22 mouse cellular contexts compared by ENCODE assay signal in genomic region chr3:107873335-107874251, GRCm38 (mm10). TPM values are rescaled to one million over a fixed set of nuclear protein-coding genes. Genes with fewer than 3 reads are reported as not detected.
A peak's percentile ranks its signal among the peaks of the same experiment; 100 is the strongest.
DNase-seq lines count a peak whose midpoint lies in the region; ATAC-seq and TF ChIP-seq lines count a peak whose summit lies in the region.
"Had no signal": no experiment of that assay in that cellular context is flagged by ENCODE, and none has a peak within 500 bp of the region (broad histone marks: within the 10 kb centered on the region; RNA-seq: fewer than 3 reads in every experiment).

No protein-coding gene starts in this region.

- no peak for TF ChIP-seq CTCF in stomach, postnatal 0 days (IDR thresholded peaks at IDR 0.05; ENCODE audit: low read depth)

- peaks cover 8% of the 10 kb centered on the region; the same call in 1 of the 2 replicates for H3K4me1 ChIP-seq in kidney, embryonic 16.5 days (ENCODE audit: insufficient read depth, low read length)
- no peaks in the 10 kb centered on the region for H3K4me1 ChIP-seq in stomach, postnatal 0 days (replicated peaks; ENCODE audit: control insufficient read depth, insufficient read depth)

- H3K36me3 ChIP-seq in kidney, embryonic 16.5 days (ENCODE audit: insufficient read depth, low read length), result no peaks in the 10 kb centered on the region
- H3K36me3 ChIP-seq in stomach, postnatal 0 days (ENCODE audit: control insufficient read depth, insufficient read depth, low read length), result no peaks in the 10 kb centered on the region
- H3K36me3 ChIP-seq: heart, embryonic 10.5 days; midbrain, embryonic 12.5 days had no signal

- H3K27ac ChIP-seq in kidney, embryonic 16.5 days (ENCODE audit: low read length), result no peak overlapping the region
- H3K27ac ChIP-seq in stomach, postnatal 0 days (replicated peaks), result peak overlapping the region; percentile 40; the same call in 1 of the 2 replicates
- H3K27ac ChIP-seq: heart, embryonic 10.5 days; midbrain, embryonic 12.5 days had no signal

- no peak for ATAC-seq in kidney, embryonic 16.5 days (ENCODE audit: low FRiP score, low TSS enrichment)
- ATAC-seq in stomach, postnatal 0 days (ENCODE audit: low FRiP score, low TSS enrichment), result peak; percentile 44
- ATAC-seq in erythroid progenitor cell, adult 5-6 weeks (replicated peaks; ENCODE audit: low FRiP score, poor library complexity, severe bottlenecking), result no peak
- ATAC-seq: forebrain, postnatal 0 days; inflammation-experienced regulatory T-cells, adult 6 months had no signal

- H3K9me3 ChIP-seq in kidney, embryonic 16.5 days (ENCODE audit: low read length), result no peaks in the 10 kb centered on the region
- no peaks in the 10 kb centered on the region for H3K9me3 ChIP-seq in stomach, postnatal 0 days (ENCODE audit: control insufficient read depth, low read length)
- H3K9me3 ChIP-seq: heart, embryonic 10.5 days; midbrain, embryonic 12.5 days had no signal

- no peaks in the 10 kb centered on the region for H3K27me3 ChIP-seq in kidney, embryonic 16.5 days (ENCODE audit: insufficient read depth, low read length)
- no peaks in the 10 kb centered on the region for H3K27me3 ChIP-seq in stomach, postnatal 0 days (ENCODE audit: control insufficient read depth, insufficient read depth, low read length)
- H3K27me3 ChIP-seq: midbrain, embryonic 12.5 days had no signal

- H3K4me3 ChIP-seq in kidney, embryonic 16.5 days (ENCODE audit: low read length), result no peak overlapping the region
- H3K4me3 ChIP-seq in stomach, postnatal 0 days (ENCODE audit: low read depth, low read length), result no peak overlapping the region
- H3K4me3 ChIP-seq: heart, embryonic 10.5 days; midbrain, embryonic 12.5 days had no signal

- DNase-seq in kidney, adult 11 months, result peak; percentile 86
- peak; percentile 26 for DNase-seq in right cerebral cortex, adult 18-20 months
- DNase-seq in right cerebral cortex, postnatal 10 days (ENCODE audit: low spot score in 2 of 2), result no peak
- peak; percentile 38 for DNase-seq in kidney, postnatal 10 days
- DNase-seq in stomach, postnatal 0 days (ENCODE audit: low spot score), result peak; percentile 72
- DNase-seq in left cerebral cortex, adult 11 months (ENCODE audit: low spot score), result no peak
- DNase-seq: adrenal gland, postnatal 25 days; cerebellum, adult 9-11 months; embryo, embryonic 11 days; forebrain, postnatal 0 days; gastrocnemius, postnatal 10 days; lung, postnatal 4 days; right cerebral cortex, postnatal 14 days had no signal

- WGBS in kidney, embryonic 16.5 days, result 75% methylated on average over 24 of the region's 24 CpGs
- 62% methylated on average over 24 of the region's 24 CpGs for WGBS in stomach, postnatal 0 days

- no peak overlapping the region for H3K9ac ChIP-seq in kidney, embryonic 16.5 days (replicated peaks; ENCODE audit: low read length)
- H3K9ac ChIP-seq in stomach, postnatal 0 days (ENCODE audit: low read length), result no peak overlapping the region
- H3K9ac ChIP-seq: forebrain, postnatal 0 days; midbrain, embryonic 12.5 days had no signal

- H3K4me2 ChIP-seq in kidney, embryonic 16.5 days (replicated peaks; ENCODE audit: low read depth, low read length), result no peak overlapping the region
- H3K4me2 ChIP-seq in stomach, postnatal 0 days (replicated peaks; ENCODE audit: low read depth), result no peak overlapping the region
- H3K4me2 ChIP-seq: midbrain, embryonic 12.5 days had no signal

- TF ChIP-seq EP300 in stomach, postnatal 0 days (optimal IDR thresholded peaks at IDR 0.05), result no peak

RNA-seq across cellular contexts. Expression of gene Eps8l3, which starts 3.4 kb away (rescaled TPM):
- not detected in 2 replicates for polyA plus RNA-seq in kidney, embryonic 16.5 days (2015; fragmentation: Nextera tagmentation; extraction: Ambion mirVana)
- 29.2 and 29.8 TPM in 2 replicates for polyA plus RNA-seq in stomach, postnatal 0 days (2015; fragmentation: Nextera tagmentation; extraction: Ambion mirVana)
- total RNA-seq in erythroid progenitor cell, adult 5-6 weeks (2015; ENCODE audit: low replicate concordance), result not detected in 2 replicates
- not detected in 2 replicates for total RNA-seq in erythroid progenitor cell, adult 5-6 weeks (2017; ENCODE audit: low replicate concordance)
- total RNA-seq: adrenal gland, postnatal 25 days; forebrain, postnatal 0 days; gastrocnemius, postnatal 10 days; hematopoietic stem cell, adult 5-6 weeks; layer of hippocampus, postnatal 10 days; left cerebral cortex, postnatal 25 days had no signal
- polyA plus RNA-seq: forebrain, postnatal 0 days; heart, embryonic 10.5 days; inflammation-experienced regulatory T-cells, adult 6 months; midbrain, embryonic 12.5 days had no signal

RNA-seq across cellular contexts. Expression of gene Gstm5, which starts 22.0 kb away (rescaled TPM):
- 170 and 171 TPM in 2 replicates for polyA plus RNA-seq in kidney, embryonic 16.5 days (2015; fragmentation: Nextera tagmentation; extraction: Ambion mirVana)
- polyA plus RNA-seq in stomach, postnatal 0 days (2015; fragmentation: Nextera tagmentation; extraction: Ambion mirVana), result 249 and 273 TPM in 2 replicates
- 49.4 and 80.1 TPM in 2 replicates for total RNA-seq in erythroid progenitor cell, adult 5-6 weeks (2015; ENCODE audit: low replicate concordance)
- total RNA-seq in erythroid progenitor cell, adult 5-6 weeks (2017; ENCODE audit: low replicate concordance), result 50.7 and 54.8 TPM in 2 replicates

RNA-seq across cellular contexts. Expression of gene Gstm7, which starts 58.0 kb away (rescaled TPM):
- polyA plus RNA-seq in kidney, embryonic 16.5 days (2015; fragmentation: Nextera tagmentation; extraction: Ambion mirVana), result 16.7 and 16.9 TPM in 2 replicates
- polyA plus RNA-seq in stomach, postnatal 0 days (2015; fragmentation: Nextera tagmentation; extraction: Ambion mirVana), result 12.4 and 15.9 TPM in 2 replicates
- not detected in 2 replicates for total RNA-seq in erythroid progenitor cell, adult 5-6 weeks (2015; ENCODE audit: low replicate concordance)
- total RNA-seq in erythroid progenitor cell, adult 5-6 weeks (2017; ENCODE audit: low replicate concordance), result not detected in 2 replicates
- total RNA-seq: MEL had no signal

Comparison
In these comparisons a context has a peak if more than half of its experiments do, and no peak if none do; other contexts are left out.
1. DNase-seq: peak in kidney, adult 11 months (single experiment), right cerebral cortex, adult 18-20 months (single experiment), kidney, postnatal 10 days (single experiment) and stomach, postnatal 0 days (single experiment); none in right cerebral cortex, postnatal 10 days (0 of 2) and left cerebral cortex, adult 11 months (single experiment).
2. RNA of gene Eps8l3, which starts 3.4 kb away (polyA plus RNA-seq): 29.2 to 29.8 TPM in stomach, postnatal 0 days; not detected in kidney, embryonic 16.5 days; every median in the first group is over 10 times any median in the second.